Mouse (Mus musculus) ES-E14 (cell line): ENCODE results near the gene Acvr1b. TPM values are rescaled to one million over a fixed set of nuclear protein-coding genes. Genes with fewer than 3 reads are reported as not detected.

Experiments used
- DNase-seq: peaks from one replicate; pipeline ENCODE4 v3.0.0-alpha.2; 2013; ENCODE audit warnings: low read depth, low spot score
- H3K27ac ChIP-seq: 2 replicates; pipeline ENCODE4 v1.5.1; 2012; ENCODE audit warnings: low read depth, mild to moderate bottlenecking, low read length, moderate library complexity, mixed read lengths; ENCODE audit not compliant: poor library complexity, insufficient read depth, severe bottlenecking
- H3K36me3 ChIP-seq: 2 replicates; pipeline ENCODE4 v1.6.1; 2012; ENCODE audit warnings: mild to moderate bottlenecking, low read length, moderate library complexity, mixed read lengths; ENCODE audit not compliant: control insufficient read depth, poor library complexity, insufficient read depth, severe bottlenecking
- H3K4me1 ChIP-seq, 2 experiments: fragments of 150-350 bp in 1 of 2; sonication (generic) in 1 of 2; 2 replicates each; pipeline ENCODE4 v1.6.1; 2012; ENCODE audit warnings: low read length in 2 of 2, mild to moderate bottlenecking in 1 of 2, mixed read lengths in 1 of 2; ENCODE audit not compliant: control insufficient read depth in 2 of 2, insufficient read depth in 2 of 2, poor library complexity in 1 of 2
- H3K4me3 ChIP-seq, 2 experiments: fragments of 150-350 bp in 1 of 2; sonication (generic) in 1 of 2; 2 replicates each; pipeline ENCODE4 v1.5.1; 2012; ENCODE audit warnings: low read length in 2 of 2, low read depth in 1 of 2, mild to moderate bottlenecking in 1 of 2, mixed read lengths in 1 of 2; ENCODE audit not compliant: insufficient read depth in 1 of 2, poor library complexity in 1 of 2, severe bottlenecking in 1 of 2
- H3K9ac ChIP-seq: 2 replicates; pipeline ENCODE4 v1.6.1; 2012; ENCODE audit warnings: low read depth, mild to moderate bottlenecking, low read length, mixed read lengths; ENCODE audit not compliant: poor library complexity, insufficient read depth, severe bottlenecking
- H3K9me3 ChIP-seq: fragments of 150-350 bp; sonication (generic); 2 replicates; pipeline ENCODE4 v1.6.1; 2012; ENCODE audit warnings: low read depth, mild to moderate bottlenecking, low read length; ENCODE audit not compliant: control insufficient read depth, insufficient read depth
- CHD2 ChIP-seq: IDR thresholded peaks from 2 replicates; pipeline ENCODE4 v1.6.1; 2014; ENCODE audit warnings: mild to moderate bottlenecking, low read depth, low read length, inconsistent platforms
- HCFC1 ChIP-seq: IDR thresholded peaks from 2 replicates; pipeline ENCODE4 v1.6.1; 2012; ENCODE audit warnings: low read length, inconsistent platforms, borderline replicate concordance; ENCODE audit not compliant: insufficient read depth
- MAFK ChIP-seq: IDR thresholded peaks from 2 replicates; pipeline ENCODE4 v1.6.1; 2014; ENCODE audit warnings: mild to moderate bottlenecking, low read depth, low read length, inconsistent platforms; ENCODE audit not compliant: insufficient read depth
- ZC3H11A ChIP-seq: IDR thresholded peaks from 2 replicates; pipeline ENCODE4 v1.6.1; 2012; ENCODE audit warnings: low read depth, mild to moderate bottlenecking, inconsistent platforms, low read length, borderline replicate concordance
- ZNF384 ChIP-seq: IDR thresholded peaks from 2 replicates; pipeline ENCODE4 v1.6.1; 2012; ENCODE audit warnings: low read depth, low read length, inconsistent platforms
- in situ Hi-C, 2 experiments: fragments of 600-800 bp; cut with MboI; formaldehyde crosslinking; loops; one replicate each; pipeline ENCODE4 v1.15.1; 2025; ENCODE audit warnings: low sequenced_read_pairs in 2 of 2, inconsistent platforms in 1 of 2; ENCODE audit not compliant: unreplicated experiment in 2 of 2
- total RNA-seq: library from RNA; depleted of rRNA; stranded (reverse); fragments of 300-350 nt; gene quantifications from 2 replicates; pipeline ENCODE4 v1.2.3, GENCODE M21; 2012

Acvr1b gene
- total RNA-seq, 1 experiment, result 26.4 TPM

DNA sequence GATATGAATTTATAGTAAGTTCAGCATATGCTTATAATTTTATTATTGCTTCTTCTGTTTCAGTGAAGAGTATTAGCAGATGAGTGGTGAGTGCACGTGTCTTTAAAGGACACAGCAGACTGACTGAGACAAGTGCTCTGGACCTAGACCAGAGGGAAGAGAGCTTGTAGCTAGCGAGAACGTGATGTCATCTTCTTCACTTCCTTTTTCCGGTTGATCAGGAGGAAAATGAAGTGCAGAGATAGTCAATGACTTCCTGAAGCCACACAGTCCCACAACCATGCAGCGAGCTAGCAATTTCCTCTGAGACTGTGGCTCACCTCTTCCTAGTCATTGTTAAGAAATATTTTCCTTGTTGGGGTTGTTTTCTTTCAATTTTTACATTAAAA is 16.9 kb downstream of the Acvr1b start:
- DNase-seq, result no peak
- H3K36me3 ChIP-seq, result peaks cover 16% of the 10 kb centered on the region
- no peak overlapping the region for H3K4me3 ChIP-seq
- in situ Hi-C loops, result no loop called here
- no peaks in the 10 kb centered on the region for H3K9me3 ChIP-seq
- no peak overlapping the region for H3K9ac ChIP-seq
- no peak for TF ChIP-seq ZNF384
- no peak for TF ChIP-seq ZC3H11A
- no peak for TF ChIP-seq HCFC1
- TF ChIP-seq MAFK, result no peak
- no peak for TF ChIP-seq CHD2
- no peaks in the 10 kb centered on the region for H3K4me1 ChIP-seq
- H3K27ac ChIP-seq, result no peak overlapping the region

DNA sequence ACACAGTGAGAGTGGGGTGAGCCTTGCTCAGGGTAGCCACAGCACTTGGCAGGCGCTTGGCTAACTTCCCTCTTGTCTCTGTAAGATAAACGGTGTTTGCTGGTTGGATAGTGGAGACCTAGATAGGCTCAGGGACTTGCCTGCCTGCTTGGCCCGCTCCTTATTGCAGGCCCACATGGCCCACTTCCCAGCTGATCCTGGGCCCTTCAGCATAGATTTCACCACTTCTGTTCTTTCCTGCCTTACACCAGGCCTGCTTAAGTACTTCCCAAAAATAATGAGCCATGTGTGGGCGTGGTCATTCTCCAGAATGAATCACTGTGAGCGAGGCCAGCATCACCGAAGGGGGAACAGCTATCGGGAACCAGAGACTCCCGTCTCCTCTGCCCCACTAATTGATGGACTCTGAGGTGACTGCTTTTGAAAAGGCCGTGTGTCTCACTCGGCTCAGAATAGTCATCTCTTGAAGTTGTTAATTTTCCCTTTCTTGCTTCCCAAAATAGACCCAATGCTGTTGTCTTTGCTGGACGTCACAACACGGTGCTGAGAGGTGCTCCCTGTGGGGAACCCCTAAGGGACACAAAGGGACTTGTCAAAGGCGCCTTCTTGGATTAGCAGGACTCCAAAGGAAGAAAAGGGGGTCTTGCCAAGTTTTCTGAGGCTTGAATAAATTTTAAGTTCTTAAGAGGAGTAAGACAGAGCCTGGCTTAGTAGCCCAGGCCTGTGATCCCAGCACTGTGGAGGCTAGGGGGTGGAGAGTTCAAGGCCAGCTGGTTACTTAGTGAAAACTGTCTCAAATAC is 17.8 kb downstream of the Acvr1b start:
- no peaks in the 10 kb centered on the region for H3K9me3 ChIP-seq
- in situ Hi-C loops, result no loop called here
- no peak overlapping the region for H3K9ac ChIP-seq
- H3K4me3 ChIP-seq, result no peak overlapping the region
- TF ChIP-seq MAFK (no peak), CHD2 (no peak), ZC3H11A (no peak), ZNF384 (no peak), HCFC1 (no peak)
- no peak for DNase-seq
- no peaks in the 10 kb centered on the region for H3K4me1 ChIP-seq
- peaks cover 25% of the 10 kb centered on the region for H3K36me3 ChIP-seq
- H3K27ac ChIP-seq, result no peak overlapping the region

DNA sequence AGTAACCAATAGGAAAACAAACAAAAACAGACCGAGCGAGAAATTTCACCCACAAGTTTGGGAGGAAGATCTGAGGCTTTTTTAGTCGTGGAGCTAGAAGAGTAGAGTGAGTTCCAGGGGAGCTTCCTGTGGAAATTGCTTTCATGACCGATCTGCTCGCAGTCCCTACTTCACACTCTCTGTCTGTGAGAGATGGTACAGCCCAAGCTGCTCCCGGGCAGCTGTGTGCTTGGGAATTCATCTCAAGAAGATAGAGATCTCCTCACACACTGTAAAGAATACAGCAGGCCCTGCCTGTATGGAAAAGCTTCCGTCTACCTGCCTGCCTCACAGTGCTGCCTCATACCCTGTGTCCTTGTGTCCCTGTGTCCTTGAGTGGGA is 18.4 kb downstream of the Acvr1b start:
- DNase-seq, result no peak
- Histone ChIP-seq H3K4me3 (no peak overlapping the region), H3K9ac (no peak overlapping the region), H3K27ac (no peak overlapping the region), H3K36me3 (peaks cover 27% of the 10 kb centered on the region), H3K4me1 (no peaks in the 10 kb centered on the region), H3K9me3 (no peaks in the 10 kb centered on the region)
- TF ChIP-seq ZNF384 (no peak), CHD2 (no peak), HCFC1 (no peak), ZC3H11A (no peak), MAFK (no peak)
- in situ Hi-C loops, result no loop called here

DNA sequence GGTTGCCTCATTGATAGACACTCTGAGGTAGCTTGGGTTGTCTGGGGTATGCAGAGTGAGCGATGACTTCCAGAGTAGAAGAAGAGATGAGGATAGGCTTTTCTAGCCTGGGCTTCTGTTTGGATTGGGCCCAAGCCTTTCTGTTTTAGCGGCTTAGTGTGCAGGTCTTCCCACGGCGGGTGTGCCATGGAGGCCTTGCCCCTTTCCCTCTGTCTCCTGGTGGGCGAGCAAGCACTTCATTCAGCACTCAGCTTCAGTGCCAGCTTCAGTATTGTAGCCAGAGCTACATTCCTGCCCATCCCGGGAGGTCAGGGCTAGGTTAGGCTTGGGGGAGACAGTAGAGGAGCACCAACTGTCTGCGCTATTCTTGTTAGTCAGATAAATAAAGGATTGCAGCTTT is 18.8 kb downstream of the Acvr1b start:
- Histone ChIP-seq H3K4me3 (no peak overlapping the region), H3K9ac (no peak overlapping the region), H3K9me3 (no peaks in the 10 kb centered on the region), H3K4me1 (no peaks in the 10 kb centered on the region), H3K36me3 (peaks cover 29% of the 10 kb centered on the region), H3K27ac (no peak overlapping the region)
- DNase-seq, result no peak
- TF ChIP-seq HCFC1 (no peak), ZNF384 (no peak), ZC3H11A (no peak), CHD2 (no peak), MAFK (no peak)
- in situ Hi-C loops, result no loop called here
